Mouse (Mus musculus) forebrain, embryonic 11.5 days (tissue): Measurements from ENCODE around the gene Cyyr1. TPM values are rescaled to one million over a fixed set of nuclear protein-coding genes. Genes with fewer than 3 reads are reported as not detected.

ENCODE experiments used
- ATAC-seq: fragments of 200-750 bp; cut with Nextera tagmentation; replicated peaks from 2 replicates; pipeline ENCODE4 v1.8.0; 2017; ENCODE audit warnings: moderate TSS enrichment; ENCODE audit not compliant: low FRiP score
- DNase-seq: peaks from one replicate; pipeline ENCODE4 v3.0.0-alpha.2; 2017; ENCODE audit warnings: low spot score
- H3K27ac ChIP-seq: fragments of 300-500 bp; sonication (generic); 2 replicates; pipeline ENCODE4 v1.5.1; 2014; ENCODE audit warnings: low read depth, low read length
- H3K27me3 ChIP-seq: fragments of 300-500 bp; sonication (generic); 2 replicates; pipeline ENCODE4 v1.6.1; 2014; ENCODE audit warnings: mild to moderate bottlenecking, low read length, mixed read lengths; ENCODE audit not compliant: control insufficient read depth, insufficient read depth
- H3K36me3 ChIP-seq: fragments of 300-500 bp; sonication (generic); 2 replicates; pipeline ENCODE4 v1.6.1; 2014; ENCODE audit warnings: mild to moderate bottlenecking, low read length, moderate library complexity, mixed read lengths; ENCODE audit not compliant: control insufficient read depth, insufficient read depth
- H3K4me1 ChIP-seq: fragments of 300-500 bp; sonication (generic); replicated peaks from 2 replicates; pipeline ENCODE4 v1.6.1; 2014; ENCODE audit warnings: low read length, mixed read lengths; ENCODE audit not compliant: control insufficient read depth, insufficient read depth
- H3K4me2 ChIP-seq: fragments of 300-500 bp; sonication (generic); 2 replicates; pipeline ENCODE4 v1.6.1; 2014; ENCODE audit warnings: low read depth, mild to moderate bottlenecking, low read length, moderate library complexity, mixed read lengths; ENCODE audit not compliant: severe bottlenecking
- H3K4me3 ChIP-seq: fragments of 300-500 bp; sonication (generic); 2 replicates; pipeline ENCODE4 v1.5.1; 2014; ENCODE audit warnings: low read depth, low read length
- H3K9ac ChIP-seq: fragments of 300-500 bp; sonication (generic); 2 replicates; pipeline ENCODE4 v1.6.1; 2014; ENCODE audit warnings: low read length
- H3K9me3 ChIP-seq: fragments of 300-500 bp; sonication (generic); 2 replicates; pipeline ENCODE4 v1.6.1; 2016; ENCODE audit warnings: low read length, mixed read lengths; ENCODE audit not compliant: control insufficient read depth
- WGBS: fragments of 180-500 bp; shearing (Covaris S2); extraction: QIAGEN DNeasy Blood & Tissue Kit; methylation state at CpG from one replicate; pipeline ENCODE4 v1.1.7; 2014; 5-methylcytosine and 5-hydroxymethylcytosine counted together
- polyA plus RNA-seq: library from polyadenylated mRNA; unstranded; fragments of >200 nt; fragmentation: Nextera tagmentation; extraction: Ambion mirVana; gene quantifications from 2 replicates; pipeline ENCODE4 v1.2.1, GENCODE M21; 2014

The Cyyr1 gene
- polyA plus RNA-seq, 1 experiment from 2014 or later, result 4.3 TPM

- Histone ChIP-seq H3K36me3 (no peaks in the 10 kb centered on the region), H3K4me3 (no peak overlapping the region), H3K27me3 (no peaks in the 10 kb centered on the region), H3K4me2 (no peak overlapping the region), H3K9ac (no peak overlapping the region), H3K9me3 (no peaks in the 10 kb centered on the region), H3K27ac (no peak overlapping the region), H3K4me1 (no peaks in the 10 kb centered on the region)
- WGBS, result 52% methylated on average over 2 of the region's 2 CpGs
- DNase-seq, result no peak
- ATAC-seq, result no peak
These were observed 117.8 kb downstream of the Cyyr1 start for GRCm38 (mm10) chr16:85435427-85435826.

- Histone ChIP-seq H3K27ac (no peak overlapping the region), H3K36me3 (no peaks in the 10 kb centered on the region), H3K27me3 (no peaks in the 10 kb centered on the region), H3K4me1 (no peaks in the 10 kb centered on the region), H3K4me3 (no peak overlapping the region), H3K4me2 (no peak overlapping the region), H3K9ac (no peak overlapping the region), H3K9me3 (no peaks in the 10 kb centered on the region)
- ATAC-seq (no peak), DNase-seq (no peak)
- 59% methylated on average over 3 of the region's 3 CpGs for WGBS
These were observed 124.0 kb downstream of the Cyyr1 start for GRCm38 (mm10) chr16:85429173-85429572.

- no peaks in the 10 kb centered on the region for H3K27me3 ChIP-seq
- H3K4me2 ChIP-seq, result no peak overlapping the region
- no peaks in the 10 kb centered on the region for H3K9me3 ChIP-seq
- H3K4me3 ChIP-seq, result no peak overlapping the region
- DNase-seq (no peak), ATAC-seq (no peak)
- H3K4me1 ChIP-seq, result no peaks in the 10 kb centered on the region
- H3K36me3 ChIP-seq, result no peaks in the 10 kb centered on the region
- H3K27ac ChIP-seq, result no peak overlapping the region
- no peak overlapping the region for H3K9ac ChIP-seq
- 67% methylated on average over 2 of the region's 2 CpGs for WGBS
These were observed 130.3 kb downstream of the Cyyr1 start for GRCm38 (mm10) chr16:85422889-85423288.

GRCm38 (mm10) chr16:85415415-85415814 lies 137.8 kb downstream of the Cyyr1 start:
- no peak overlapping the region for H3K27ac ChIP-seq
- H3K9ac ChIP-seq, result no peak overlapping the region
- ATAC-seq (no peak), DNase-seq (no peak)
- no peaks in the 10 kb centered on the region for H3K9me3 ChIP-seq
- 89% methylated on average over 3 of the region's 3 CpGs for WGBS
- H3K4me2 ChIP-seq, result no peak overlapping the region
- H3K4me3 ChIP-seq, result no peak overlapping the region
- no peaks in the 10 kb centered on the region for H3K36me3 ChIP-seq
- no peaks in the 10 kb centered on the region for H3K4me1 ChIP-seq
- no peaks in the 10 kb centered on the region for H3K27me3 ChIP-seq

- no peaks in the 10 kb centered on the region for H3K4me1 ChIP-seq
- no peak overlapping the region for H3K9ac ChIP-seq
- no peak overlapping the region for H3K27ac ChIP-seq
- DNase-seq (no peak), ATAC-seq (no peak)
- H3K9me3 ChIP-seq, result no peaks in the 10 kb centered on the region
- no peak overlapping the region for H3K4me2 ChIP-seq
- 49% methylated on average over 4 of the region's 4 CpGs for whole genome bisulfite sequencing
- H3K36me3 ChIP-seq, result no peaks in the 10 kb centered on the region
- H3K27me3 ChIP-seq, result no peaks in the 10 kb centered on the region
- no peak overlapping the region for H3K4me3 ChIP-seq
These were observed 159.7 kb downstream of the Cyyr1 start for GRCm38 (mm10) chr16:85393430-85393948.

- H3K4me1 ChIP-seq, result no peaks in the 10 kb centered on the region
- DNase-seq (no peak), ATAC-seq (no peak)
- WGBS, result 68% methylated on average over 5 of the region's 5 CpGs
- no peak overlapping the region for H3K27ac ChIP-seq
- no peak overlapping the region for H3K4me3 ChIP-seq
- no peaks in the 10 kb centered on the region for H3K36me3 ChIP-seq
- no peak overlapping the region for H3K9ac ChIP-seq
- no peaks in the 10 kb centered on the region for H3K9me3 ChIP-seq
- no peak overlapping the region for H3K4me2 ChIP-seq
- no peaks in the 10 kb centered on the region for H3K27me3 ChIP-seq
These were observed 166.4 kb downstream of the Cyyr1 start for GRCm38 (mm10) chr16:85386801-85387200.

Other genes with a start within 250 kb of the Cyyr1 start
- 11.9 and 13.2 TPM in 2 replicates for gene Adamts1, start 249.7 kb upstream of the Cyyr1 start, polyA plus RNA-seq